Mouse (Mus musculus) cortical plate, adult 2 months (tissue): ENCODE results near the gene Zfp637.

Experiments used
- CTCF ChIP-seq: fragments of 200-500 bp; IDR thresholded peaks from 2 replicates; pipeline ENCODE4 v1.5.1; 2011; ENCODE audit warnings: mild to moderate bottlenecking, control low read depth, low read length; ENCODE audit not compliant: insufficient read depth; ENCODE audit errors: extremely low read depth
- POLR2A ChIP-seq: fragments of 200-500 bp; IDR thresholded peaks from 2 replicates; pipeline ENCODE4 v1.6.1; 2011; ENCODE audit warnings: mild to moderate bottlenecking, low read length, control low read depth; ENCODE audit not compliant: insufficient read depth; ENCODE audit errors: extremely low read depth

DNA sequence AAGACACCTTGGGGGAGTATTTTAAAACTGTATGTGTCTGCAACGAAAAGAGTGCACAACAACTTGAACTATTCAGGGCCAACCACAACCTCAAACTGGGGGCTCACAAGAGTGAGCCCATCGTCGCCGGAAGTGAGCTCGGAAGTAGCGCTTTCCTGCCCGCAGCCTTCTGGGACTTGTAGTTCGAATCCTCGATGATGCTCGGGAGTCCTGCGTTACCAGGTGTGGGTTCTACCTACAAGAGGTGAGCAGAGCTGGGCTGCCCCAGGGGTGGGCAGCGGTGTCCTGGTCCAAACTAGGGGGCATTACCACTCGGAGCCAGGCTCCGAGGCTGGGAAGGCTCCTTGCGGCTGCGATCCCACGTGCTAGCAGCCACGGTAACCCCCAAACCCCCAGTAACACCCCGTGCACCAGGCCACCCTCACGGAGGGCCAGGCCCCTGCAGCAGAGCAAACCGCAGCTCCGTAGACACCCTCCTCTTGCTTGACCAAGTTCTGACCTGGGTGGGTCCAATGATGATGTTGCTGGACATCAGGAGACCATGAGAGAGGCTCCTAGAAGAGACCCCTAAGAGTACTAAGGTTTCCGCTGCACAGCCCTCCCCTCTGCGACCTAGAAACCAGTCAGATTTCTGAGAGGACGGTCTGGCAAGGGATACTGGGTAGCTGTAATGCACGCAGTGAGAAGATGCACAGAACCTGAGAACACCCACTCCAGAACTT, 22.1 kb downstream of the Zfp637 start:
- peak; percentile 71; the same call in 1 of the 2 replicates for TF ChIP-seq POLR2A
- no peak for TF ChIP-seq CTCF
